Mouse (Mus musculus): ENCODE measurements around the gene Nrxn1. TPM values are rescaled to one million over a fixed set of nuclear protein-coding genes. Genes with fewer than 3 reads are reported as not detected.

The Nrxn1 gene
- total RNA-seq, 1 experiment = 2.9 TPM

DNA sequence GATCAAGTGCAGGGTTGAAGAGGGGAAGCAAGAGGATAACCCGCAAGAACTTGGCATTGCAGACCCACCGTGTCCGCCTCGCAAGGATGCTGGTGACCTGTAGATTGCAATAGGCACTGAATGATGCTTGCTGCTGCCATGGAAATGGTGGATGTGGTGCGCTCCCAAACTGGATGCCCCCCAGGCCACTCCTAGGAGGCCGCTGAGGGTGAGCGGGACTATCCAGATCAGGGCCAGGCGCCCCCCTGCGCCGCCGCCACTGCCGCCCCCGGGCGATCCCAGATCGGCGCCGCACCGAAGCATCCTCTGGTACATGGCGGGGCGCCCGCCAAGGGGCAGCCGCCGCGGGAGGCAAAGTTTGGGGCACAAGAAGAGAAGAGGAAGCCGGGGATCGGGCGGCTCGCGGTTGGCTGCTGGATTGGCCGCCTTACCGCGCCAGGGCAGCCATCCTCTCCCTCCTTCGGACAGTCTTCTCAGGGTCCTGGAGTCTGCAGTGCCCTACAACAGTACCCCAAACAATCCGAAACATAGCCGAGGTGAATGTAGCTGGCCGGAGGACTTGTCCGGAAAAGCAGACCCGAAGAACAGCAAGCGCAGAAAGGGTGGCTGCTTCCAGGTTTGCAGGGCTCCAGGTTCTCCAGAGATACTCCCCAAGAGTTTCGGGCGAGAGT, 638.0 kb downstream of the Nrxn1 start:
- Histone ChIP-seq H3K9me3 (ENCODE audit: control insufficient read depth, insufficient read depth, low read depth, low read length) (no peaks in the 10 kb centered on the region), H3K36me3 (ENCODE audit: control insufficient read depth, insufficient read depth, low read length, poor library complexity, severe bottlenecking) (no peaks in the 10 kb centered on the region), H3K4me3 (ENCODE audit: insufficient read depth in 1 of 2, low read depth in 1 of 2, low read length in 2 of 2, poor library complexity in 1 of 2, severe bottlenecking in 1 of 2) (peak overlapping the region; percentile 52 to 61), H3K27ac (ENCODE audit: insufficient read depth, low read depth, low read length, poor library complexity, severe bottlenecking) (no peak overlapping the region), H3K9ac (ENCODE audit: insufficient read depth, low read depth, low read length, poor library complexity, severe bottlenecking) (no peak overlapping the region), H3K4me1 (ENCODE audit: control insufficient read depth in 2 of 2, insufficient read depth in 2 of 2, low read length in 2 of 2, poor library complexity in 1 of 2) (peaks cover 0 to 2% of the 10 kb centered on the region in 2 experiments; a peak in 1 of 4 replicates)
- in situ Hi-C loops (cut with MboI; ENCODE audit: low sequenced_read_pairs in 2 of 2, unreplicated experiment in 2 of 2) = no loop called here
- peak; percentile 8 for DNase-seq (ENCODE audit: low read depth, low spot score)
- TF ChIP-seq MAFK (IDR thresholded peaks at IDR 0.05; ENCODE audit: insufficient read depth, low read depth, low read length) = no peak
- TF ChIP-seq ZNF384 (IDR thresholded peaks at IDR 0.05; ENCODE audit: low read depth, low read length) = no peak
- TF ChIP-seq HCFC1 (IDR thresholded peaks at IDR 0.05; ENCODE audit: borderline replicate concordance, insufficient read depth, low read length) = no peak
- peak; percentile 1; the same call in 1 of the 2 replicates for TF ChIP-seq ZC3H11A (IDR thresholded peaks at IDR 0.05; ENCODE audit: borderline replicate concordance, low read depth, low read length)

DNA sequence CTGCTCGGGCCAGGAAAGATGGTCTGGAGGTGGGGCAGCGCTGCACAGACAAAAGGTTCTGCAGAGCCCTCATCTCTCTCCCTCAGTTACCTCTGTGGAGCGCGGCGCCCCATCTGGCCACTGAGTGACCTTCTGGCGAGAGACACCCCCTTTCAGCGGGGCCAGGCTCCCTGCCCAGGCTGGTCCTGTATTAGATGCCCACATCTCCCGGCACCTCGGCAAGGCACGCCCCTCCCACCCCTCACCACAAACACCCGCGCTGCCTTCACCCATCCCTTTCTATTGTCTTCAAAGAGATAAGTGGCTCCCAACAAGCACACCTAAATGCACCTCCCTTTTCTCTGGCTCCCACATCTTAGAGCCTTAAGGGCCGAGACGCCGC, 638.5 kb downstream of the Nrxn1 start:
- in situ Hi-C loops (cut with MboI; ENCODE audit: low sequenced_read_pairs in 2 of 2, unreplicated experiment in 2 of 2) = no loop called here
- Histone ChIP-seq H3K36me3 (ENCODE audit: control insufficient read depth, insufficient read depth, low read length, poor library complexity, severe bottlenecking) (no peaks in the 10 kb centered on the region), H3K9ac (ENCODE audit: insufficient read depth, low read depth, low read length, poor library complexity, severe bottlenecking) (no peak overlapping the region), H3K9me3 (ENCODE audit: control insufficient read depth, insufficient read depth, low read depth, low read length) (no peaks in the 10 kb centered on the region), H3K27ac (ENCODE audit: insufficient read depth, low read depth, low read length, poor library complexity, severe bottlenecking) (no peak overlapping the region), H3K4me3 (ENCODE audit: insufficient read depth in 1 of 2, low read depth in 1 of 2, low read length in 2 of 2, poor library complexity in 1 of 2, severe bottlenecking in 1 of 2) (peak overlapping the region; percentile 52 to 61), H3K4me1 (ENCODE audit: control insufficient read depth in 2 of 2, insufficient read depth in 2 of 2, low read length in 2 of 2, poor library complexity in 1 of 2) (peaks cover 0 to 2% of the 10 kb centered on the region in 2 experiments; a peak in 1 of 4 replicates)
- DNase-seq (ENCODE audit: low read depth, low spot score) = peak; percentile 6
- TF ChIP-seq CHD2 (IDR thresholded peaks at IDR 0.05; ENCODE audit: low read depth, low read length) = no peak
- no peak for TF ChIP-seq ZC3H11A (IDR thresholded peaks at IDR 0.05; ENCODE audit: borderline replicate concordance, low read depth, low read length)
- TF ChIP-seq MAFK (IDR thresholded peaks at IDR 0.05; ENCODE audit: insufficient read depth, low read depth, low read length) = no peak
- no peak for TF ChIP-seq HCFC1 (IDR thresholded peaks at IDR 0.05; ENCODE audit: borderline replicate concordance, insufficient read depth, low read length)
- no peak for TF ChIP-seq ZNF384 (IDR thresholded peaks at IDR 0.05; ENCODE audit: low read depth, low read length)

- DNase-seq (ENCODE audit: low read depth, low spot score) = no peak
- in situ Hi-C loops (cut with MboI; ENCODE audit: low sequenced_read_pairs in 2 of 2, unreplicated experiment in 2 of 2) = no loop called here
- Histone ChIP-seq H3K27ac (ENCODE audit: insufficient read depth, low read depth, low read length, poor library complexity, severe bottlenecking) (no peak overlapping the region), H3K36me3 (ENCODE audit: control insufficient read depth, insufficient read depth, low read length, poor library complexity, severe bottlenecking) (no peaks in the 10 kb centered on the region), H3K9me3 (ENCODE audit: control insufficient read depth, insufficient read depth, low read depth, low read length) (no peaks in the 10 kb centered on the region), H3K4me1 (ENCODE audit: control insufficient read depth in 2 of 2, insufficient read depth in 2 of 2, low read length in 2 of 2, poor library complexity in 1 of 2) (peaks cover 0 to 2% of the 10 kb centered on the region in 2 experiments; a peak in 1 of 4 replicates), H3K9ac (ENCODE audit: insufficient read depth, low read depth, low read length, poor library complexity, severe bottlenecking) (no peak overlapping the region), H3K4me3 (ENCODE audit: insufficient read depth in 1 of 2, low read depth in 1 of 2, low read length in 2 of 2, poor library complexity in 1 of 2, severe bottlenecking in 1 of 2) (no peak overlapping the region)
- TF ChIP-seq ZNF384 (IDR thresholded peaks at IDR 0.05; ENCODE audit: low read depth, low read length) (no peak), CHD2 (IDR thresholded peaks at IDR 0.05; ENCODE audit: low read depth, low read length) (no peak), ZC3H11A (IDR thresholded peaks at IDR 0.05; ENCODE audit: borderline replicate concordance, low read depth, low read length) (no peak), MAFK (IDR thresholded peaks at IDR 0.05; ENCODE audit: insufficient read depth, low read depth, low read length) (no peak), HCFC1 (IDR thresholded peaks at IDR 0.05; ENCODE audit: borderline replicate concordance, insufficient read depth, low read length) (no peak)
Measured at GRCm38 (mm10) chr17:90453280-90453679, 639.6 kb downstream of the Nrxn1 start.

DNA sequence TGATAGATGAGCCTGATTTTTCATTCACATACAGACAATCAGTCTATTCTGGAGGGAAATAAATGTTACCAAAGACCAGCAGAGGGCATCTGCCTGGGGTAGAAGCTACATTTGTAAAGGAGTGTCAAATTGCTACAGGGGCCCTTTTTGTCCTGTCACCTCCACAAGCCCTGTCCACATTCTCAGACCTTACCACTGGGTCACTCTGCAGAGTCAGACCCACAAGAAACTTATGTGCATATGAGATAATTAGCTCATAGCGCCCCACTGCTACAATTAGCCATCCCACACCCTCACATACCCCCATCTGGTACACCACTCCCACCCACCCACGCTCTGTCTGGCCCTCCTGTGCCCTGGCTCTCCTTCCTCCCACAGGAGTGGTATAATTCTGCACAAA, 640.1 kb downstream of the Nrxn1 start:
- Histone ChIP-seq H3K9me3 (ENCODE audit: control insufficient read depth, insufficient read depth, low read depth, low read length) (no peaks in the 10 kb centered on the region), H3K27ac (ENCODE audit: insufficient read depth, low read depth, low read length, poor library complexity, severe bottlenecking) (no peak overlapping the region), H3K36me3 (ENCODE audit: control insufficient read depth, insufficient read depth, low read length, poor library complexity, severe bottlenecking) (no peaks in the 10 kb centered on the region), H3K9ac (ENCODE audit: insufficient read depth, low read depth, low read length, poor library complexity, severe bottlenecking) (no peak overlapping the region), H3K4me1 (ENCODE audit: control insufficient read depth in 2 of 2, insufficient read depth in 2 of 2, low read length in 2 of 2, poor library complexity in 1 of 2) (peaks cover 0 to 2% of the 10 kb centered on the region in 2 experiments; a peak in 1 of 4 replicates), H3K4me3 (ENCODE audit: insufficient read depth in 1 of 2, low read depth in 1 of 2, low read length in 2 of 2, poor library complexity in 1 of 2, severe bottlenecking in 1 of 2) (no peak overlapping the region)
- TF ChIP-seq HCFC1 (IDR thresholded peaks at IDR 0.05; ENCODE audit: borderline replicate concordance, insufficient read depth, low read length) (no peak), ZNF384 (IDR thresholded peaks at IDR 0.05; ENCODE audit: low read depth, low read length) (no peak), ZC3H11A (IDR thresholded peaks at IDR 0.05; ENCODE audit: borderline replicate concordance, low read depth, low read length) (no peak)
- in situ Hi-C loops (cut with MboI; ENCODE audit: low sequenced_read_pairs in 2 of 2, unreplicated experiment in 2 of 2) = no loop called here
- peak; percentile 3 for DNase-seq (ENCODE audit: low read depth, low spot score)

Measured in ES-E14 (cell line).